Mouse (Mus musculus): ENCODE results near the gene Pgs1.

Gene Pgs1

GRCm38 (mm10) chr11:117977694-117978360, 8.3 kb upstream of the Pgs1 start:
- DNase-seq: no peak

GRCm38 (mm10) chr11:117979388-117979787, 6.7 kb upstream of the Pgs1 start:
- no peak for DNase-seq

DNA sequence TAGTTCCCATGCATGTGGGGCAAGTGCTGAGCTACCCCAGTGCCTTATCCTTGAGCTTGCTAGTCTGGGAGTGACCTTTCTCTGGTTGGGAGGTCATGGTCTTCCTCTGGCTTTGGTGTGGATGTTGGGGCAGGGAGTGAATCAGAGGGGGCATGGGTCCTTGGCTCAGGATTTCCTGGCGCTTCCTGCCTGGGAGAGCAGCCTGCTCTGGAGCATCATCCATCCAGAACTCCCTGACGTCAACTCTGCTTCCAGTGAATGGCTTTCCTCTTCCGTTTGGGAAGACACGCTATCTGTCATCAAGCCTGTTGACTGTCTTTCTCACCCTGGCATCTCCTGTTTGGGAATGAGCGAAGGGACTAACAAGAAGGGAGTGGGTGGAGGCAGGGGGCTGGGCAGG, 3.7 kb upstream of the Pgs1 start:
- DNase-seq: no peak

- no peak for DNase-seq
Measured at GRCm38 (mm10) chr11:117983770-117984169, 2.3 kb upstream of the Pgs1 start.

GRCm38 (mm10) chr11:117987032-117987451, 950 bp downstream of the Pgs1 start:
- no peak for DNase-seq

GRCm38 (mm10) chr11:117987968-117988367, 1.9 kb downstream of the Pgs1 start:
- no peak for DNase-seq

GRCm38 (mm10) chr11:117989241-117989640, 3.1 kb downstream of the Pgs1 start:
- no peak for DNase-seq

GRCm38 (mm10) chr11:117989926-117990325, 3.8 kb downstream of the Pgs1 start:
- no peak for DNase-seq

DNA sequence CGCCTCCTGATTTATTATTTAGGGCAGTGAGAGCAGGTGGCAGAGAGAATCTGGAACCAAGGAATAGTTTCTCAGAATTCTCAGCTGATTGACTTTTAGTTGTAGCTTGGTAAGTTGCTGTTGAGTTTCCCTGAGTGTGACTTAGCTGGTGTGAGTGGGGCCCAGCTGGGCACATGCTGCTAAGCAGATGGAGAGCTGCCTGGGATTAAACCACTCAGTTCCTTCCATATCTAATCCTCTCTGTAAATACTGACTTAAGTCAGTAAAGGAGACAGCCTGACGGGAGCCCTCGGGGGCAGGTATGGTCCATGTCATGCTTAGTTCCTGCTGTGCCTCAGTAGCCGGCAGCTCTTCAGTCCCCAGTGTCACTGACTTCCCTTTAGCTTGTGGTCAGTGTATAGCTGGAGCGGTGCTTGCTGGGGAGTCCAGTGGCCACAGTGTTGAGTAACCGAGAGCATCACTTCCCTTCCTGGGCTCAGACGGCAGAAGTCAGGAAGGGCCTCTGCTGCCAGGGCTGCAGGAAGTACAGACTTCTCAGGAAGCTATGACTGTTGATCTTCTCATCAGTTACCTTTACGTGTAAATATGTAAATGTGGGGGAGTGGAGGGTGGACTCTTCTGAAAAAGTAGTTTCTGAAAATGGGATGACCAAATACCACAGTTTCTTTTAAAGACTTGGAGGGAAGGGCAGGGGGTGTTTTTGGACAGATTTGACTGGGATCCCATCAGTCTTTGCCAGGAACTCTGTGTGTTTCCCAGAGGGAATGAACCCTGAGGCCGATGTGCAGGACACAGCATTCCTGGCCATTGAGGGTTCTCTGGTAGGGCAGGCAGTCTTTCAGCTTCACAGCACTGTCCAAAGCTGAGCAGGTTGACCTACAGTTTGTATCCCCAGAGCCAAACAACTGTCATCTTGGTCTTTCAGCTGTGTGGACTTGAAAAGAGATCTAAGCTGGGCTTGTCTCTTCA, 5.7 kb downstream of the Pgs1 start:
- DNase-seq: no peak

- DNase-seq: no peak
Measured at GRCm38 (mm10) chr11:117993190-117994175, 7.4 kb downstream of the Pgs1 start.

- peak; percentile 40 for DNase-seq
Measured at GRCm38 (mm10) chr11:117994250-117995057, 8.4 kb downstream of the Pgs1 start.

- DNase-seq: no peak
Measured at GRCm38 (mm10) chr11:117995255-117995654, 9.2 kb downstream of the Pgs1 start.

GRCm38 (mm10) chr11:117995661-117996060, 9.6 kb downstream of the Pgs1 start:
- no peak for DNase-seq

DNA sequence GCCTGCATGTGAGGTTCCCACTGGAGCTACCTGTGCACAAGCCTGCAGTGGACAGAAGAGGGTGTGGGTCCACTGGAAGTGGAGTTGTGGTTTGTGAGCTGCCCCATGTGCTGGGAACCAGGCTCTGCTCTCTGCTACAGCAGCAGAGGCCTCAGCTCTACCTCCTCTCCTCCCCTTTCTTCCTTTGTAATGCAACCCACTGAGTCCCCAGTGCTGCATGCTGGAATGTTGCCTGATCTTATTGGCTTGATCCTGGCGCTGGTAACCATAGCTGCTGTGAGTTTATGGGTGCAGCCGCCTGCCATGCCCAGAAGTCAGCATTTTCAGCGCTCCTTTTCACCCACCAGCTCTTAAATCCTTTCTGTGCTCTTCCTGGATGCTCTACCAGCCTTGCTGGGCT, 10.0 kb downstream of the Pgs1 start:
- DNase-seq: no peak

- DNase-seq: no peak
Measured at GRCm38 (mm10) chr11:117997085-117997484, 11.0 kb downstream of the Pgs1 start.

GRCm38 (mm10) chr11:117998356-117998755, 12.3 kb downstream of the Pgs1 start:
- DNase-seq: no peak

- DNase-seq: no peak
Measured at GRCm38 (mm10) chr11:117999260-117999934, 13.3 kb downstream of the Pgs1 start.

DNA sequence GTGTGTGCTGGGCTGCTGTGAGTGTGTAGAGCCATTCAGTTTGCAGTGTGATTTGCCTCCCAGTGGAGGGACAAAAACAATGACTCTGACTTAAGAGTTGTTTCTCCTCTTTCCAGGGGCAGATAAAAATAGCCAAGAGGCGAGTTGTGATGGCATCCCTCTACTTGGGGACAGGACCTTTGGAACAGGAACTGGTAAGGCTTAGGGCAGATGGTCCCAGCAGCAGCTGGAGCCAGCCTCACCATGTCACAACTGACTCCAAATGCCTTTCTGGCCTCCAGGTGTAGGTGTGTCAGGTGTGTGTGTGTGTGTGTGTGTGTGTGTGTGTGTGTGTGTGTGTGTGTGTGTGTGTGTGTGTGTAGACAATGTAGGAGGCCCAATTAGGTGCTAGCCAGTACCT, 14.0 kb downstream of the Pgs1 start:
- DNase-seq: no peak

DNA sequence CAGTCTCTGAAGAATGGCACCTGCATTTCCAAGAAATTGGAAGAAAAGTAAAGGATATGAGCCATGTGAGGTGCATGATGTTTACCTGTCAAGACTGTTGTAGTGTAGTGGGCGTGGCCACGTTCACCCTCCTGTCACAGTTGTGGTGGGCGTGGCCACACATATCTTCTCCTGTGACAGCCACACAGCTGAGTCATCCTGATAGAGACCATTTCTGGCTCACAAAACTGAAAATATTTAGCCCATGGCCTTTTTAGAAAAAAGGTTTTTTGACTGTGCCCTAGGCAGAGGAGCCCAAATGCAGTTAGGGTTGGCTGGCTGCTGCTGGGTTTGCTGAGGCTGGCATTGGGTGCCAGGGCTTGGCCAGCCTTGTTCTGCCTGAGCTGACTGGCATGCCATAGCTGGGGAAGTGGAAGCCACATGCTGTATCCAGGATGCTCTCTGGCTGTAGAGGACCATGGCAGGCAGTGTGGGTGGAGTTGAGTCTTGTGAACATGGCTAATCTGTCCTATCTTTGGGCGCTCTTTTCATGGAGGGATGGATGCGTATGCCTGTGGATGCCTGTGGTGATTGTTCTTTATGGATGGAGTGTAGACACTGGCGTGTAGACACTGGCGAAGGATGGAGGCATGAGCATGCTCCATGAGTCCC, 14.6 kb downstream of the Pgs1 start:
- no peak for DNase-seq

- no peak for DNase-seq
Measured at GRCm38 (mm10) chr11:118003176-118003575, 17.1 kb downstream of the Pgs1 start.

GRCm38 (mm10) chr11:118003718-118004117, 17.6 kb downstream of the Pgs1 start:
- no peak for DNase-seq
